Mouse (Mus musculus): ENCODE data around the gene Ankrd23.

The Ankrd23 gene

DNA sequence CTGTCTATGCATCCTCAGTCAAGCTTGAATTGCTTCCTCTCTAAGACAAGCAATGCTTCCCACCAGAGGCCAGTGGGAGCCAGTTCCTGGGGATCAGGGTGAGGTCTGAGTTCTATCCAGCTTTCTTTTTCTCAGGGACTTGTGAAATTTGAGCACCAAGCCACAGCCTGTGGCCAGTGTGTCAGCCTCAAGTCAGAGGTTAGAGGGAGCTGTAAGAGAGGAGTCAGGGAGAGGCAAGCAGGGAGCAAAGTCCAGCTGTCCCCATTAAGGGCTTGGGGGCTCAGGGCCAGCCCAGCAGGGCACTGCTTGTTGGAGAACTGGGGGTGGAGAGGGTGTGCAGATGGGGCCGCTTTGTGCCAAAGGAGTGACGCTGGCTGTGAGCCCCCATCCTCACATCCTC, 26.5 kb upstream of the Ankrd23 start:
- no peak for DNase-seq

DNA sequence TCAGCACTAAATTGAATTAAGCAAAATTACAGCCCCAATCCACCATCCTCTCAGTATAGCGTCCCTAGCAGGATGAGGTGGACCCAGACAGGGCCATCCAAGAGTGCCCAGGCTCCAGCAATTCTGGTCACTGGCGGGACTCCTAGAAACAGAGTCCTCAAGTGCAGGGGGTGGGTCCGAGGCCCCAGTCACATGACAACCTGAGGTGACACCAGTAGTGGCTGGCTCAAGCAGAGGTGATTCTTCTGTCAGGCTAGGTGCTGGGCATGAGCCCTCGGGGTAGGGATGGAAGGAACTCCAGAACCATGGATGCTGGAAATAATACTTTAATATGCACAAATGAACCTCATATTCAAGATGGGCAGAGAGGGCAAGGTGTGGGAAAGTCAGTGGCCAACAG, 25.7 kb upstream of the Ankrd23 start:
- no peak for DNase-seq

DNA sequence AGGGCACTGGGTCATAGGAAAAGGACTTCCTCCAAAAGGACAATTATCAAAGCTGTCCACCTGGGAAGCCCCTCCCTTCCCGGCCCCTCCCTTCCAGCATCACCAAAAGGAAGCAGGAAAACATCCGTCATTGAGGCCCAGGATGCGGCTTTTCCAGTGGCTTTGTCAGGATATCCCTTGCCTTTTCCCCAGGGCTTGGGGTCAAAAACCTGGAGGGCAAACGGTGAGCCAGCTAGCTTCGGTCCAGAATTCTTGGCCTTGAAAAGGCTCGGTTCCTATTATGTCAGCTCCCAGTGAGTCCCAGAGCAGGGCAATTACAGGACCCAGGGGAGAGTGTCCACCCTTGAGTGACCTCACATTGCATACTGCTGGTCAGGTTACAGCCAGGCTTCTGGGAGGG, 24.2 kb upstream of the Ankrd23 start:
- no peak for DNase-seq

DNA sequence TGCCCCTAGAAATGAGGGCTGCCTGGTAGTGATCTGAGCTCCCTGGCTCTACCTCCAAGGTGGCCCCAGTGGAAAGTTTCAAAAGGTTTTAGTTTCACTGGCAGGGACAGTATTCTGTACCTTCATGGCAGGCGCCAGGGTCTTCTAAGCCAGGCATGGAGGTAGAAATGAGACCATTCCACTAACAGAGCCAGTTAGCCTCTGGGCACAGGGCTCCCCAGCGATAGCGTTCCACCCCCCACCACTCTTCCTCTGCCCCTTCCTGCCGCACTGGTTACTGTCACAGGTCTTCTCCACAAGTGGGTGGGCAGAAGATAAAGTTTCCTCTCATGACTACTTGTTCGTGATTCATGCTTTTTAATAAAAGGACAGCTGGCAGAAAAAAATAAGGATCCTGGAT, 23.2 kb upstream of the Ankrd23 start:
- DNase-seq = no peak

DNA sequence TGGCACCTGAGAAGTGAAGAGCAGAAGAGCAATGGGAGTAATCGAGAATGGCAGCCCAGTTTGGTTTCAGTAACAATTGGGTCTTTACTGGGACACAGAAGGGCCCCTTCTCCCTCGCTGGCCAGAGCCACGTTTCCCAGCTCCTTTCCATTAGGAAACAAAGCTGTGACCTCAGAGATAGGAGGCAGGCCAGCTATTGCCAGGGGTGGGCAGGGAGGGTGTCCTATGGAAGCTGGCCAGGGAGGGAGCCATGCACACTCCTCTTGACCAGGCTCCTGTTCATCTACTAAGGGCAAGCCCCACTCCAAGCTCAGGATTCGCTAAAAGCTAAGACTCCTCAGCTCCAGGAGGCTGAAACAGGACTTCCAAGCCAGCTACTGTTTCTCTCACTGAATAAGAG, 22.6 kb upstream of the Ankrd23 start:
- DNase-seq = no peak

DNA sequence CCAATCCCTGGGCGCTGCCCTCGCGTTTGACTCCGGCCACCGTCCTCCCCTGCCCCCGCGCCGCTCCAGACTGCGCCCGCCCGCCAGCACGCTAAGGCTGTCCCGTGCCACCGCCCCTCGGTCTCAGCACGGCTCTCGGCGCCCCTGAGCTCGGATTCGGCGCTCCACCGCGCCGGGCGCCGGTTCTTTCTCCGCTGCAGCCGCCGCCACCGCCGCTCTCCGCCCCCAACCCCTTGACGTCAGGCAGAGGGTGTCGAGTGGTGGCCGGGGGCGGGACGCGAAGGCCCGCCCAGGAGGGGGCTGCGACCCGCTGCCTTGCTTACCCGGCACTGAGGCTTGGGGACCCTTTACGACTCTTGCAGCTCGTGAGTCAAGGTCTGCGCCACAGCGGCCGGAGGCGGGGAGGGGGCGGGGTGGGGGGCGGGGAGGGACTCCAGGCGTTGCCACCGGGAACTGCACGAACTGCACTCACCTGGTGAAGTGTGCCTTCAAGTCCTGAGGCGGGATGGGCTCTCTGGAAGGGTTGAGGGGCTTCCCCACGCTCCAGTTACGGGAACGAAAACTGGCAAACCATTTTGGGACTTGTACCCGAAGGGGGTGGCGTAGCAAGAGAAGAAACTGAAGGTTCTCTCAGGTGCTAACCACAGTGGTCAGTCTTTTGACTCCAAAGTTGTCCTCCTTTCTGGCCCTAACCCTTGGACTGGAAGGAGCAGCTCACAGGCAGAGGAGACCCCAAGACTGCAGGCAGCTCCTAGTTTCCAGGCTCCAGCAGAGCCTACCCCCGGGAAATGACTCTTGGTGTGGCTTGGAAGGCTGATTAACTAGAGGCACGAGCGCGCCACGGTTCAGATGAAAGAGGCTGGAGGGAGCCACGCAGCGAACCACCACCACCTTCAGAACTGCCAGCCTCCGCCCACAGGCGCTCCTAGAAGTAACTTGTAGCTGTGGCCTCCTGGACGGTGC, 21.6 kb upstream of the Ankrd23 start, which contains the start of gene Sema4c:
TSS of gene Sema4c (minus strand) at position 319 of the 963 bp plus-strand sequence.
- peak; percentile 66 for DNase-seq

DNA sequence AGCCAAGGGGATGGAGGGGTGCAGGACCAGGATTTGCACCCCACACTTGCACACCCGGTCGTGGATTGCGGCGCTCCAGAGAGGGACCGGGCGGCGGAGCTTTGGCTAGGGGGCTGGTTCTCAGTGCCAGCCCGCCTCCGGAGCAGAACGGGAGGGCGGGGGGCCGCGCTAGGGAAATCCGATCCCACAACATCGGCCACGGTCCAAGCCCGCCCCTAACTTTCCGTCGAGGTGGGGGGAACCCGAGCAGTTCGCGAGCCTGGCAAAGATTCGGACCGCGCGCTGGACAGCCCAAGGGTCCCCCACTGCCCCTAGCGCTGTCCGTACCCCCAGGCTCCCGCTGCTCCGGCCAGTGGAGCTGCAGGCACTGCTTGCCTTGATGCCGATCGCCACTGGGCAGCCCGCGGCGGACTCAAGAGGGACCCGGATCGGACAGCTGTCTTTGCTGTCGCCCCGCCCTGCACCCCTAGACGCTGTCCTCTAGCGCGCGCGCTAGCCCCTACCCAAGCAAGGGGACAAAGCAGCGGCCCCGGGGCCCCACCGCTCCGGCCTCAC, 20.9 kb upstream of the Ankrd23 start:
- DNase-seq = peak; percentile 73

DNA sequence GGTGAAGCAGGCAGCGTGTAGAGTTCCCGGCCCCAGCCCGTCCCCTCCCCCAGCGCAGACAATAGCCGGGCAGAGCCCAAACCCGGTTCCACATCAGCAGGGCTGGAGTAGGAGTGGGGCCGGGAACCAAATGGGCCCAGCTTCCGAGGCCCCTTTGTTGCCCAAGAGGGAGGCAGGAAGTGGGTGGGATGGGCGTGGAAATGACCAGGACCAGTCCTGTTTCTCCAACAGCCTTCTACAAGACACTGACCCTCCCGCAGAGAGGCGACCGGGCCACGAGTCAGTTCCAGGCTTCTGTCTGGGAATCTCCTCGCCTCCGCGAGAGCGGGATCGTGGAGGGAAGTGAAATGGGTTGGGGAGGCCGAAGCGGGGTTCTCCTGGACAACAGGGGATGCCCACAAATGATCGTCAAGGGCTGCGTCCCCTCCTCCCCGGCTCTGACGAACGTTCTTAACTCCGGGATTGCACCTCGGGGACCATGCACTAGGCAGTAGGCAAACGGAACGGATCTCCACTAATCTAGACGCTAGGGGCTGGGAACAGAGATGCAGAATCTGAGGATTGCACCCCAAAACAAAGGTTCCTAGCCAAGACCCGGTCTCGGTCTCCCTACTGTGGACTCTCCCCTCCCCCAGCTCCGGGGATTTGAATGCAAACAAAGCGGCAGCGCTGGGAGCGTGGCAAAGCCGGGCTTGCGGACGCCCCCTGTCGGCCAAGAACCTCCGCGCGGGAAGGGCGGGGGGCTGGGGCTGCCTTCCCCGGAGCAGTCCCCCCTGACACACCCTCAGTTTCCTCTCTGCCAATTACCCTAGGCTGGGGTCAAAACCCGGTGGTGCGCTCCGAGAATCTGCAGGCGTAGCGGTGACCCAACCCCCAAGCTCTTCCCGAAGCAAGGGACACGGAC, 20.1 kb upstream of the Ankrd23 start:
- DNase-seq = peak; percentile 95

DNA sequence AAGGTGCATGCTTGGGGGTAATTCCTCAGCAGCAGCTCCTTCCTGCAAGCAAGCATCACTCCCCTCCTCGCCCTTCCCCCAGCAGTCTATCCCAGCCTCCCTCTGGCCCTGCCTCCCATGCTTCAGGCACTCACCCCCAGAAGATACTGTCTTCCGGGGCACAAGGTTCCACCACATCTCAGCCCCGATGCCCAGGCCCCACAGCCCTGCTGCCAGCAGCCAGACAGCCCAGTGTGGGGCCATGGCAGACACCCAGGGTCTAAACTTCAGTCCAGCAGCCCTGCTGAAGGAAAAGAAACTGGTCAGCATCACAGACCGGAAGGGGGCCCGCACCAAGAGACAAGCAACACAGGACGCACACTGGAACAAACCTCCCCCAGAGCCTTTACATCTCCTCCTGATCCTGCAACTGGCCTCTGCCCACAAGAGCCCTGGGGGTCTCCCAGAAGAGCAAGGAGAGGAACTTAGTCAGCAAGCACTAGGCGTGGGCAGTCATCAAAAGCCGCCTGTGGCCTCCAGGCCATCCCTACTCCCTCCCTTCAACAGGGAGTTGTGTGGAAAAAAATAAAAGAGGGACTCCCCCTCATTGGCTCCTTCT, 19.2 kb upstream of the Ankrd23 start:
- DNase-seq = no peak

DNA sequence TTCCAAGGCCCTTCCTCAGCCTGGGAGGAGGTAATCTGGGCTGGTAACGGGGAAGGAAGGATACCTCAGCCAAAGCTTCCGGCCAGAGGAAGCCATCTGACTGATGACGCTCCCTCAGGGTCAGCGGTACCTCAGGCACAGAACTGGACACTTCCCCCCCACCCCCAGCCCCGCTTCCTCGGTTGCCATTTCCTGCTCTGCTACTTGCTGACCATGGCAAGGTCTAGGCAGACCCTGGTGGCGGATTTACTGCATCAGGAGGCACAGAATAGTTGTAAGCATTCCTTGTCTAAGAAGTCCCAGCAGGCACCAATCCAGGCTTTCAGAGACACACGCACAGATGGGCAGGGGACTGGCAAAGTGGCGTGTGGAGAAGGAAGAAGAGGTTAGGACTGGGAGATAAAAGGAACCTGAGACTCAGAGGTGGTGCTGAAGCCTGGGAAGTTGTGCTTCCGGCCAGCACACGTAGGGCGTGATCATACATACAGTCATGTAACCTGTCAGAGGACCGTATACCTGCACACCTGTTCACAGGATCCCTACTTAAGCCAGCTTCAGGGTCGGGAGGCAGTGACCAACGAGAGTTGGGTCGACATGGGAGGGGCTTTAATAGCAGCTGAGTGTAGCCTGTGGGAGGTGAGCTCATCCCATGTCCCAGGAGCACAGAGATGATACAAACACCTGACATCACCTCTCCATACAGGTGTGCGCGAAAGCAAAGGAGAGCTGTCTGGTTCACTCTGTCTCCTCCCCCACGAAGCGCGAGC, 18.1 kb upstream of the Ankrd23 start:
- no peak for DNase-seq

DNA sequence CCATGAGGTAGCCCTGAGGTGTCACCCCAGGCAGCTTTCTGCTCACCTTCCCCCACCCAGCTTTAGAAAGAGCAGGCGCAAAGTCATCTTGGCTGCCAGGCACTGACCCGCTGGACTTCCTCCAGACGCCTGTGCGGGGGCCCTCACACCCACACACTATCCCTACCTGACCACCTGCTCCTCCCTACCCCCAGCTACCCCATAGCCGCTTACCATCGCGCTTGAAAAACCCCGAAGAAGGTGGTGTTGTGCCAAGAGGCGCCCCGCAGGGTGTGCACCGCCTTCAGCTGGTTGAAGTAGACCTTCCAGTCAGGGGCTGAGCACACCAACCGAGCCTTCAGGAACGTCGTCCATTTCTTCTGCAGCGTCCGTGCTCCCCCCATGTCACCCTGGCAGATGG, 15.8 kb upstream of the Ankrd23 start:
- peak; percentile 84 for DNase-seq

DNA sequence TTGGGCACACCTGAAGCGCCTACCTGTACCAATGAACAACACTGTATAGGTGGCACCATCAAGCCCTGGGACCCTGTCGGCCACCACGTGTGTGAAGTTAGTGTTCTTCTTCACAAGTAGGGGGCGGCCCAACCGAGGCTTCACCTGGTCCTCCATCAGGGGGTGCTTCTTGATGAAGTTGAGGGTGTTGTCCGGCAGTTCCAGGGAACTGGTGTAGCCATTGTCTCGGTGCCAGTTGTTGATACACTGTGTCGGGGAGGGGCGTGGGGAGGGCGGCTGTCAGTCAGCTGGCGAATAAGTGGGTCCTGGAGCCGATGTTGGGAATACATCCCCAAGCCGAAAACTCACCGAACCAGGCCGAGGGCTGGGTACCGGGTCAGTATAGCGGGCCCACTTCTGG, 15.2 kb upstream of the Ankrd23 start:
- DNase-seq = no peak

DNA sequence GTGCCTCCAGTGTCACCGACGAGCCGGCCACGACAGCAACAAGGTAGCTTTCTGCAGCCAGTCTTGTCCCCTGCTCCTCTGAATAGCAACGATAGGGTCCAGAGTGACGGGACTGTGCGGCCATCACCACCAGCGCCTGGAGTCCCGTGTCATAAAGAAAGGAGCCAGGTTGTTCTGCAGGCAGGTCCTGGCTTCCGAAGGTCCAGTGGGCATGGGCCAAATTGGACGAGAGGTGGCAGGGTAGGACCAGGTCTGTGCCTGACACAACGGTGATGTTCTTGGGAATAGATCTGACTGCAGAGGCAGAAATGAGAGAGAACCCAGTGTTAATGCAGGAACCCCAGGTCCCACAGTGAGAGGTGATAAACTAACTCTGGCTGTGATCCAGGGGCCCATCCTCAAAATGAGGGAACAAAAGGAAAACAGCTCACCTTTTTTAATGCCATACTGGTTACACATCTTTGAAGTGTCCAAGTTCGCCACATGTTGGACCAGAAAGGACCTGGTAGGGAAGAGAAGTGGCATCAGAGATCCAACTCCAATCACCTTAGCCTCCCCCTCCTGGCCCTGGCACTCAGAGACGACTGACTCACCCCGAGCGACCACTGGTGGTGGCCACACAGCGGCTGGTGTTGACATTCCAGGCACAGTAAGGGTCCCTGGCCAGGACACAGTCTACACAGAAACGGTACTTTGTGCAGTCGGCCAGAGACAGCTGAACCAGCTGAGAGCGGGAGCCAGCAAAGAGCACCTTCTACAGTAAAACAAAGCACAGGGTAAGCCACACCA, 13.6 kb upstream of the Ankrd23 start:
- DNase-seq = peak; percentile 51

DNA sequence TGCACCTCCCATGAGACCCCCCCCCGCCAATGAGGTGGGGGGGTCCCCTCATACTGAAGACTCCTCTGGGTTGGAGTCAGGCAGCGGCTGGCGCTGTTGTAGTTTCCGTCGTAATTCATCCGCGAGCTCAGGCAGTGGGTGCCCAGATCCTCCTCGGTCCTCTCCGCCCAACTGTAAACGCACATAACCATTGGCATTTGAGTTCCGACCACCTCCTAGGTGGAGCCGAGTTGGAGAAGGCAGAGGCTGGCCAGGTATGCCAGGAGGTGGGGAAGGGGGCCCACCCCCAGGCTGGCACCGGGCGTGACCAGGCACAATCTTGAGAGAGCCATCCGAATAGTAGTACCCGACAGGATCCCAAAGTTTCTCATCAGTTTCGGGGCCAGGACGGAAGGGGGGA, 12.8 kb upstream of the Ankrd23 start:
- DNase-seq = no peak

DNA sequence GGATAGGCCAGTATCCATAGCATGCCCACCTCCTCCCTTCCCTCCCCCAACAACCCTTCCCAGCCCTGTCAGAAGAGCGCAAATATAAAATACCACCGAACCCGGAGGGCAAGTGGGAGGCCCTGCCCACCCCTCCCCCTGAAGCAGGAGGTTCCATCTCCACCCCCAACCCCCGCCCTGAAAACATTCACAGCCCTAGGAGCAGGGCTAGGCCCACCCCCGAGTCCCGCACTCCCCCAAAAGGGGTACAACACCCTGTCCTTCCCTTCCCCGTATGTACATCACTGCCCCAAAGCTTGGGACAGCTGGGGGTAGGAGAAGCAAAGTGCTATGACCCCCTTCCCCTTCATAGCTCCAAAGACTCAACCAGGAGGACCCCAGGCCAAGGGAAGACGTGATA, 12.1 kb upstream of the Ankrd23 start:
- DNase-seq = no peak

DNA sequence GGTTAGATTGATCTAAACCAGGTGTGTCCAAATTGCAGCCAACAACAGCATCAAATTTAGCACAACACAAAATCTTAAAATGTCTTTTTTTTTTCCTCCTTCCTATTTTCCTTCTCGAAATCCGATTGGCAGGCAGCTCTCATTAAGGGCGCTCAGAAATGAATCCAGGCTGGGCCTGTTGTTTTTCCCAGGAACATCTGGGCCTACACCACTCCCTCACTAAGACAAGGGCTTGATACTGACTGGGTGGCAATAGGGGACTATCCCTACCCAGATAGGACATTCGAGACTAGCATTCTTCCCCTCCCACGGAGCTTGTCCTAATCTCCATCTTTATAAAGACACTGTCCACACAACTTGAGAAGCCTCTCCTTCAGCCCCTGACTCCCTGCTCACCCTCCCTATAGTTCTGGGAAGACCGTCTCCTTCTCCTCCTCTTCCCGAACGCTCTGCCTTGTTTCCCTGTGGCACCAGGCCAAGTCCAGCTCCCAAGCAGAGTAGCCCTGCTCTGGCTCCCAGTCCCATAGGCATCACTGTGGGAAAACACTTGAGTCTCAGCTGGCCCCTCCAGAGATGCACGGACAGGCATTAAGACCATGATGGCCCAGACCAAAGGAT, 11.4 kb upstream of the Ankrd23 start:
- DNase-seq = no peak

DNA sequence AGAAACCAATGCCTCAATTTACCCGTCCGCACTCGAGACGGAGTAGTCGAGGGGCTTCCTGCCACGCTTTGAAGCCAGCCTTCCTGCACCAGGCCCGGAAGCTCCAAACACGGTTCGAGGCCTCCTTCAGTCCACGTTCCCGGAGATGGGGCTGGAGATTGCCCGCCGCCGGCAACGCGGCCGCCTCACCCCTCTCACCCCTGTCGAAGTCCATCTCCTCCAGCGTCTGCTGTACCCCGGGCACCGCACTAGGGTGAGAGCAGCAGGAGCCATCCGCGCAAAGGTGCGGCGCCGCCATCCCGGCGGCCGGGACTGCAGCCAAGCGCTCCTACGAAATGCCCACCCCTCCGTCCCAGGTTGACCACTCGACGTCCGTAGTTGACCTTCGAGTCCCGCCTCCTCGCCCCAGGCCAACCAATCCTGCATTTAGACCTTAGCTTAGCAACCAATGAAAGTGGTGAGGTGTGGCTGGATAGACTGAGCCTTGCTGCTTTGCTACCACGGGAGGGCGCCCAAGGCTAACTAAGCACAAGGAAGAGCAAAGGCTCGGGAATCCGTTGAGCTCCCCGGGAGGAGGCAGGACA, 10.3 kb upstream of the Ankrd23 start, which contains the start of gene Ankrd39:
TSS of gene Ankrd39 (minus strand) at position 558 of the 584 bp plus-strand sequence.
- DNase-seq = peak; percentile 97

DNA sequence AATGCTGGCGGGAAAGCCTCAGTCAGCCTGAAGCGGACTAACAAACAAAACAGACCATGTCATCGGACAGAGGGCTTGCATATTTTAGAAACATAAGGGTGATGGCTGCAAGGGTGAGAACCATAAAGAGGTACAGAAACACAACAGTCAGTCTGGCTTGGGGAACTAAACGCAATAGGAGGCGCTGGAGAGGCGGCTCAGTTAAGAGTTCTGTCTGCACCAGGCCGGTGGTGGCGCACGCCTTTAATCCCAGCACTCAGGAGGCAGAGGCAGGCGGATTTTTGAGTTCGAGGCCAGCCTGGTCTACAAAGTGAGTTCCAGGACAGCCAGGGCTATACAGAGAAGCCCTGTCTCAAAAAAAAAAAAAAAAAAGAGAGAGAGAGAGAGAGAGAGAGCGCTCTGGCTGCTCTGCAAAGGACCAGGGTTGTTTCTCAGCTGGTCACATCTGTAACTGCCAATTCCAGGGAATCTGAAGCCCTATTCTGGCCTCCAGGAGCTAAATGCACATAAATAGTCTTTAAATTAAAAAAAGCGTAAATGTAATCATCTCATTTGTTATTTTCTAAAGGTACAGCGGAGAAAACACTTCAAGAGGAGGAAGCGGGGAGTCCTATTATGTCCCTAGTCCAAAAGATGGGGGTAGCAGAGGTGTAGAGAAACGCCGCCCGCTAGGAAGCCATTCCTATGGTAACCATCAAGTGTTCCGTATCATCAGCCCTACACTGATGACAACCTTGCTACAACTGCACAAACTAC, 9.3 kb upstream of the Ankrd23 start:
- no peak for DNase-seq

DNA sequence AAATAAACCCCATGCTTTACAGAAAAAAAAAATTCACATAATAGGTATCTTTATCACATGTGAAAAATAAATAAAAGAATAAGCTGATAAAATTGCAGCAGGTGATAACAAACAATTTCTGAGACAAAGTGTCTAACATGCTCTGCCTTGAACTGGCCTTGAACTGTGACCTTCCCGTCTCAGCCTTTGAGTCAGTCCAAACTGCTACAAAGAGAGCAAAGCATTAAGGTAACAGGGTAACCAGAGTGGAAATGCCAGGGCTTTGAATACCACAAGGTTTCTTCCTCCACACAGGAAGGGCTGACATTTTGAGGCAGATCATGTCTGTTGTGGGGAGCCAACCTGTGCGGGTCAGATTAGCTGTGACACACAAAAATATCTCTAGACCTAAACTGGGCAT, 8.7 kb upstream of the Ankrd23 start:
- no peak for DNase-seq

DNA sequence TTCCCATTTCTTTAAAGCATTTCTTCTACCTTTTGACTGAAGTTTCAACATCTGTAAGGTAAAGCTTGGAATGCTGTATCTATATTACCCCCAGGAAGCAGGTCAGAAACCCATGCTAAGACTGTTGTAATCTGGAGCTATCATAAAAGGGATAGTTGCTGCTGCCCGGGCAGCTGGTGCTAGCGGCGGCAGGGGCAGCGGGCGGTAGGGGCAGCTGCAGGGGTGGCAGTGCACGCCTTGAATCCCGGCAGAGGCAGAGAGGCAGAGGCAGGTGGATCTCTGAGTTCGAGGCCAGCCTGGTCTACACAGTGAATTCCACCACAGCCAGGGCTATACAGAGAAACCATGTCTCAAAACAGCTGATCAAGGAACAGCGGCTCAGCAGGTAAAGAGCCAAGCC, 6.2 kb upstream of the Ankrd23 start:
- DNase-seq = no peak
